Mouse (Mus musculus) neural tube, embryonic 13.5 days (tissue): ENCODE data around the gene Ccdc78. TPM values are rescaled to one million over a fixed set of nuclear protein-coding genes. Genes with fewer than 3 reads are reported as not detected.

ENCODE experiments used
- ATAC-seq: fragments of 200-750 bp; cut with Nextera tagmentation; 2 replicates; pipeline ENCODE4 v1.8.0; 2017; ENCODE audit warnings: low read depth, mild to moderate bottlenecking, moderate TSS enrichment, moderate library complexity
- H3K27ac ChIP-seq: fragments of 300-500 bp; sonication (generic); replicated peaks from 2 replicates; pipeline ENCODE4 v1.5.1; 2015; ENCODE audit warnings: moderate library complexity, mild to moderate bottlenecking, inconsistent platforms
- H3K27me3 ChIP-seq: fragments of 300-500 bp; sonication (generic); 2 replicates; pipeline ENCODE4 v1.6.1; 2015; ENCODE audit warnings: mild to moderate bottlenecking, inconsistent platforms
- H3K36me3 ChIP-seq: fragments of 300-500 bp; sonication (generic); 2 replicates; pipeline ENCODE4 v1.6.1; 2015; ENCODE audit warnings: mild to moderate bottlenecking, inconsistent platforms
- H3K4me1 ChIP-seq: fragments of 300-500 bp; sonication (generic); replicated peaks from 2 replicates; pipeline ENCODE4 v1.6.1; 2015; ENCODE audit warnings: inconsistent platforms
- H3K4me2 ChIP-seq: fragments of 300-500 bp; sonication (generic); 2 replicates; pipeline ENCODE4 v1.6.1; 2015; ENCODE audit warnings: inconsistent platforms, mild to moderate bottlenecking, moderate library complexity
- H3K4me3 ChIP-seq: fragments of 300-500 bp; sonication (generic); 2 replicates; pipeline ENCODE4 v1.5.1; 2015; ENCODE audit warnings: mild to moderate bottlenecking, inconsistent platforms
- H3K9ac ChIP-seq: fragments of 300-500 bp; sonication (generic); 2 replicates; pipeline ENCODE4 v1.6.1; 2015; ENCODE audit warnings: moderate library complexity, mild to moderate bottlenecking, inconsistent platforms
- H3K9me3 ChIP-seq: fragments of 300-500 bp; sonication (generic); 2 replicates; pipeline ENCODE4 v1.6.1; 2016; ENCODE audit warnings: inconsistent platforms
- WGBS: fragments of 180-500 bp; shearing (Covaris S2); methylation state at CpG from one replicate; pipeline ENCODE4 v1.1.7; 2015; 5-methylcytosine and 5-hydroxymethylcytosine counted together
- polyA plus RNA-seq: library from polyadenylated mRNA; unstranded; fragments of >200 nt; fragmentation: Nextera tagmentation; extraction: Ambion mirVana; gene quantifications from 2 replicates; pipeline ENCODE4 v1.2.1, GENCODE M21; 2015

The Ccdc78 gene
- polyA plus RNA-seq, 1 experiment from 2014 or later = 0.39 TPM

- peak overlapping the region; percentile 98 for H3K4me2 ChIP-seq
- no peaks in the 10 kb centered on the region for H3K9me3 ChIP-seq
- WGBS = 62% methylated on average over 21 of the region's 21 CpGs
- H3K27me3 ChIP-seq = no peaks in the 10 kb centered on the region
- no peak for ATAC-seq
- H3K9ac ChIP-seq = peak overlapping the region; percentile 85
- peaks cover 48% of the 10 kb centered on the region for H3K36me3 ChIP-seq
- H3K27ac ChIP-seq = peak overlapping the region; percentile 94
- peak overlapping the region; percentile 76 for H3K4me3 ChIP-seq
- H3K4me1 ChIP-seq = peaks cover 84% of the 10 kb centered on the region
These were observed 45.3 kb downstream of the Ccdc78 start for GRCm38 (mm10) chr17:25831451-25832281.

DNA sequence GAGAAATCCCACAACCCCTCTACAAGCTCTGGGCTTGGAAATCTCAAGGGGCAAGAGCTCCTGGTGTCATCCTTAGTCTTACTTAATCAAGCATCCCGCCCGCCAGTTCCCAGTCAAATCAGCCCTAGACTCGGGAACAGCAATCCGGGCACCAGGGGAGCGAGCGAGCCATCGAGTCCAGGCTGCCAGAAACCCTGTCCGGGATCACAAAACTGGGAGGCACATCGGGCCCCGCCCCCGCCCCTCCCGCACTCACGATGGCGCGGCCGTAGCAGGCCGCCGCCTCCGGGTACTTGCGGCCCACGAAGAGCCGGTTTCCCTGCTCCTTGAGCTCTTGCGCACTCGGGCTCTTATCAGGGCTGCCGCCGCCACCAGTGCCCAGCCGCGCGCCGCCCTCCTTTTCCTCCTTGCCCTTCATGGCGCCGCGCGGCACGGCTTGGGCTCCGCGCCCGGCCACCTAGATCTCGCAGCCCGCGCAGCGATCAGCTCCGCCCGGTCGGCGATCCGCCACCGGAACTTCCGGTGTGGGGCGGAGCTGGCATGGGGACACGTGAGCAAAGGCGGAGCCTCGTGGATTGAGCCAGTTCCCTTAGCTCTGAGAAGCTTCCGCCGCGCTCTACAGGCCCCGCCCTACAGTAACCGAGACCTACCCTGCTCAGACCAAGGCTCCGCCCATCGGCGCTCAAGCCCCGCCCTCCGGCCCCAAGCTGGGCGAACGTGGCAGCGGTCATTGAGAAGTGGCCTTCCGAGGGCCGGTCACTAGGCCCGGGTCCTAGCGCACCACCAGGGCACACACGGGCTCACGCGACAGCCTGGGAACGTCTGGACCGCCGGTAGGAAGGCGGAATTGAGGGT is 46.3 kb downstream of the Ccdc78 start:
- H3K36me3 ChIP-seq = peaks cover 38% of the 10 kb centered on the region

DNA sequence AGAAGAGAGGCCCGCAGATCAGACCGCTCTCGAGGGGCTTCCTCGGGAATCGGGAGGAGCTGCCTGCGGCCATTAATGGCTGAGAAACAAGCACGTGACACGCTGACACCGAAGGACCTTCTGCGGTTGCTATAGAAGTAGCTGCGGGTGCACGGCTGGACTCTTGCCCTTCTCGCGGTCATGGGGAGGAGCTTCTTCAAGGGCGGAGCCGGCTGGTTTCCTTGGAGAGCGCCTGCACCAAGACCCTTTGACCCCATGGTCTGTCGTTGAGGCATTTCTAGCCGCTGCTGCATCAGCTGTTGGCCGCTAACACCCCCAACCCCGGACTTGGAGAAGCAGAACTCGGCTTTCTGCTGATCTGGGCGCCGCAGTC is 46.9 kb downstream of the Ccdc78 start, which contains the start of gene Stub1:
Stub1 (minus strand) TSS at position 114 of the 373 bp plus-strand sequence.
- ATAC-seq = peak; percentile 54
- peak within 1 kb of the TSS; percentile 94 for H3K27ac ChIP-seq
- peaks cover 84% of the 10 kb centered on the region for H3K4me1 ChIP-seq
- peak within 1 kb of the TSS; percentile 98 for H3K4me2 ChIP-seq
- H3K4me3 ChIP-seq = peak within 1 kb of the TSS; percentile 76
- no peaks in the 10 kb centered on the region for H3K27me3 ChIP-seq
- under 1% methylated on average over 24 of the region's 24 CpGs for WGBS
- peaks cover 37% of the 10 kb centered on the region for H3K36me3 ChIP-seq
- H3K9me3 ChIP-seq = no peaks in the 10 kb centered on the region
- H3K9ac ChIP-seq = peak within 1 kb of the TSS; percentile 85

More for the DNA sequence above, 46.3 kb downstream of the Ccdc78 start:
- WGBS = under 1% methylated on average over 77 of the region's 77 CpGs
- Histone ChIP-seq H3K27ac (peak overlapping the region; percentile 94), H3K4me3 (peak overlapping the region; percentile 76), H3K4me1 (peaks cover 84% of the 10 kb centered on the region), H3K9ac (peak overlapping the region; percentile 85), H3K9me3 (no peaks in the 10 kb centered on the region), H3K4me2 (peak overlapping the region; percentile 98), H3K27me3 (no peaks in the 10 kb centered on the region)
- peak; percentile 91 for ATAC-seq

DNA sequence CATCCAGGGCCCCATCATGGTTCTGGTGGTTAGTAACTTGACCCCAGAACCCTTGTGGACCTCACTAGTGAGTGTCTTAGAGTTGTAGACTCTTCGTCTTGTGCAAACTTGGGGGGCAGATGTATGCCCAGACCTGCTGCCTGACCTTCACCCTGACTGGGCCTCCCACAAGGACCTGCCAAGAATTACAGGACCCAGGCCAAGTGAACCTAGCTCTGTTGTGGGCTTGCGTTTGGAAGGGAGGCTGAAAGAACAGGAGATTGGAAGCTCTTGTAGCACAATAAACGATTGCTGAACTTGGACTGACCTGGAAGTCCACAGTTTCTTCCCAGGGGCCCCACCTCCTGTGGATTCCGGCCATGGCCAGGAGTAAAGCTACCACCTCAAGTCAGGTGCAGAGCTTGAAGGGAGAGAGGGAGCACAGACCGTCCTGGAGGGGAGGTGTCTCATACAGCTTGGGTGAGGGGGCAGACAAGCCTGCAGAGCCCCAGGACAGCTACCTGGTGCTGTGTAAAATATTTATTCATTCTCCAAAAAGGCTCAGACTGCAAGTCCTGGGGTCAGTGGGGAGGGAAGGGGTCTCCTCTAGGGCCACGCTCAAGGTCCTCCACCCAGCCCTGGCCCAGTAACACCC is 47.7 kb downstream of the Ccdc78 start:
- Histone ChIP-seq H3K4me2 (peak overlapping the region; percentile 98), H3K4me1 (peaks cover 87% of the 10 kb centered on the region), H3K36me3 (peaks cover 41% of the 10 kb centered on the region), H3K27ac (peak overlapping the region; percentile 94), H3K27me3 (no peaks in the 10 kb centered on the region), H3K4me3 (peak overlapping the region; percentile 76), H3K9me3 (no peaks in the 10 kb centered on the region), H3K9ac (peak overlapping the region; percentile 76)
- WGBS = 55% methylated on average over 6 of the region's 6 CpGs
- ATAC-seq = no peak

DNA sequence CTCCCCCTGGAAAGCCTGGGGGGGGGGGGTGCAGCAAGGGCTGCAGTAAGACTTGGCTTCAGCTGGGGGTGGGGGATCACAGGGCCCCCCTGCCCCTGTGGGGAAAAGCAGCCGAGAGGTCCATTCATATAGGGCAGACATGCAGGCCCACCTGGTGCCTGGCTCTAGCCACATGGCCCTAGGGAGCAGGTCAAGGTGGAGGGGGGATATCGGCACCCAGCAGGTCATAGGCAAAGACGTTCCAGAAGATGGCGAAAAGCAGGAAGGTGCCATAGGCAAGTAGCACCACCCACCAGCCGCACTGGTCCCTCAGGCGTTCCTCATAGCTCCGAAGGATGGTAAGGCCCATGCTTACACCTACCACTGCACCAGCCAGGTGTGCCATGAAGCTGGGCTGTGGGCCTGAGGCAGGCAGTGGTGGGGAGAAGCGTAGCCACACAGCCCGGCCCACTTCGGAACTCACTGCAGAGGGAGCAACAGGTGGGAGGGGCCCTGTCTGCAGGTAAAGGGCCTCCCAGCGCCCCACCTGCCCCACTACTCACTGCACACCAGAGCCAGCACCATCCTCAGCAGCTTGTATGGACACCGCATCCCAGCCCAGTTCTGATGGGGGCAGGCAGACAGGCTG is 48.3 kb downstream of the Ccdc78 start:
- Histone ChIP-seq H3K9ac (peak overlapping the region; percentile 76), H3K4me1 (peaks cover 82% of the 10 kb centered on the region), H3K36me3 (peaks cover 47% of the 10 kb centered on the region), H3K4me2 (peak overlapping the region; percentile 98), H3K27me3 (no peaks in the 10 kb centered on the region), H3K4me3 (peak overlapping the region; percentile 76), H3K9me3 (no peaks in the 10 kb centered on the region), H3K27ac (peak overlapping the region; percentile 94; the same call in 1 of the 2 replicates)
- no peak for ATAC-seq
- WGBS = 92% methylated on average over 12 of the region's 12 CpGs

DNA sequence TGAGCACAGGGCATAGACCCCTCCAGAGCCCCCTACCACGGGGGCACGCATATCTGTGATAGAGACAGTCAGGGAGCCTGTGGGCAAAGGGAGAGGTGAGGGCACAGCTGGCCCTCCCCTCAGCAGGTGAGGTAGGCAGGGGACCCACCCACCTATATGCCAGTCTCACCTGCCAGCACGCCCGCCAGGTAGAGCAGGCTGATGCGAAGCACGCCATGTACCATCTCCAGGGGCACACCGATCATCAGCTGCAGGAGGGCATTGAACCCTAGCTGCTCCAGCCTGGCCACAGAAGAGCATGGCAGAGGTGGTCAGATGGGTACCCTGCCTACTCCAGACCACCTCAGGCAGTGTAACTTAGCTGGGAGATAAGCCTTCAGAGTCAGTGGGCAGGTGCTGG is 48.9 kb downstream of the Ccdc78 start:
- Histone ChIP-seq H3K4me3 (0 out of 2 replicates have a peak overlapping the region, but pooled peaks have one; percentile 76), H3K27ac (no peak overlapping the region), H3K9ac (peak overlapping the region; percentile 76; the same call in 1 of the 2 replicates), H3K27me3 (no peaks in the 10 kb centered on the region), H3K4me1 (peaks cover 76% of the 10 kb centered on the region), H3K9me3 (no peaks in the 10 kb centered on the region), H3K4me2 (peak overlapping the region; percentile 98), H3K36me3 (peaks cover 47% of the 10 kb centered on the region)
- no peak for ATAC-seq
- WGBS = 95% methylated on average over 7 of the region's 7 CpGs

- H3K9ac ChIP-seq = peak overlapping the region; percentile 87
- peaks cover 71% of the 10 kb centered on the region for H3K4me1 ChIP-seq
- ATAC-seq = no peak
- H3K4me3 ChIP-seq = peak overlapping the region; percentile 48; the same call in 1 of the 2 replicates
- no peaks in the 10 kb centered on the region for H3K9me3 ChIP-seq
- no peaks in the 10 kb centered on the region for H3K27me3 ChIP-seq
- peak overlapping the region; percentile 98 for H3K4me2 ChIP-seq
- H3K27ac ChIP-seq = no peak overlapping the region
- WGBS = 94% methylated on average over 16 of the region's 16 CpGs
- peaks cover 47% of the 10 kb centered on the region for H3K36me3 ChIP-seq
These were observed 49.4 kb downstream of the Ccdc78 start for GRCm38 (mm10) chr17:25835816-25836215.

- no peak for ATAC-seq
- Histone ChIP-seq H3K4me3 (peak overlapping the region; percentile 48), H3K4me2 (peak overlapping the region; percentile 98), H3K4me1 (peaks cover 64% of the 10 kb centered on the region), H3K9me3 (no peaks in the 10 kb centered on the region), H3K27me3 (no peaks in the 10 kb centered on the region), H3K27ac (peak overlapping the region; percentile 84), H3K36me3 (peaks cover 47% of the 10 kb centered on the region), H3K9ac (peak overlapping the region; percentile 87)
- WGBS = 21% methylated on average over 23 of the region's 23 CpGs
These were observed 50.2 kb downstream of the Ccdc78 start for GRCm38 (mm10) chr17:25836397-25837075.

DNA sequence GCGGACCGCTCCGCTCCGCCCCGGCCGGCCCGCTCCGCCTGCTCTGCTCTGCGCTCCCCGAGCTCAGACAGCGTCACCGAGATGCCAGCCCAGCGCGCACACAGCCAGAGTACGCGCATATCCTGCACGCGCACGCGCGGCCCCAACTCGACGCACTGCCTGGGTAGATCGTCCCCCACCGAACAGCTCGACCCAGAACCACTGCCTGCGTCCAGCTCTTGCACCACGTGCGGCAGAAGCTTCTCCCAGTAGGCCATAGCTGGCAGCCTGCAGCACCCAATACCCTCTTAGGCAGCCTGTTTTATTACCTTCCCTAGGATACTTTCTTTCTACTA is 50.7 kb downstream of the Ccdc78 start, which contains the start of gene Rhbdl1:
Rhbdl1 (minus strand) TSS at position 220 of the 335 bp plus-strand sequence.
- no peaks in the 10 kb centered on the region for H3K27me3 ChIP-seq
- peaks cover 48% of the 10 kb centered on the region for H3K36me3 ChIP-seq
- peaks cover 59% of the 10 kb centered on the region for H3K4me1 ChIP-seq
- peak within 1 kb of the TSS; percentile 48 for H3K4me3 ChIP-seq
- peak within 1 kb of the TSS; percentile 84 for H3K27ac ChIP-seq
- peak; percentile 12; the same call in 1 of the 2 replicates for ATAC-seq
- no peaks in the 10 kb centered on the region for H3K9me3 ChIP-seq
- peak within 1 kb of the TSS; percentile 87 for H3K9ac ChIP-seq
- WGBS = under 1% methylated on average over 28 of the region's 29 CpGs
- peak within 1 kb of the TSS; percentile 98 for H3K4me2 ChIP-seq

DNA sequence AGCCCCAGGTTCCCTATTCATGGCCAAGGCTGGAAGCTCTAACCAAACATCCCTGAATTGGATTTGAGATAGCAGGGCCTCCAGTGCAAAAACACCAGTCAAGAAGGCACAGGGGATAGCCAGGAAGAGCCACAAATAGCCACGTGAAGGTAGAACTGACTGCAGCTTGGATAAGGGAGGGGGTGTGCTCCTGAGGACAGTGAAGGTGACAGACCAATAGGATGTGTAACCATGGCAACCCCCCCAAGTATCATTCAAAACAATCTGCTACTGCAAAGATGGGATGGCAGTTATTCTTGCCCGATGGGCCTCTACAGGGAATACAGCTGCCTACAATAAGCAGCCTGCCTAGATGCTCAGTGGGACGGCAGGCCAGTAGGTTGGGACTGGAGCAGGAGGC is 51.2 kb downstream of the Ccdc78 start:
- Histone ChIP-seq H3K4me2 (peak overlapping the region; percentile 98), H3K4me3 (peak overlapping the region; percentile 48), H3K4me1 (peaks cover 57% of the 10 kb centered on the region), H3K9me3 (no peaks in the 10 kb centered on the region), H3K9ac (peak overlapping the region; percentile 87), H3K27ac (peak overlapping the region; percentile 84), H3K36me3 (peaks cover 53% of the 10 kb centered on the region), H3K27me3 (no peaks in the 10 kb centered on the region)
- no peak for ATAC-seq
- WGBS = 20% methylated on average over 3 of the region's 3 CpGs

DNA sequence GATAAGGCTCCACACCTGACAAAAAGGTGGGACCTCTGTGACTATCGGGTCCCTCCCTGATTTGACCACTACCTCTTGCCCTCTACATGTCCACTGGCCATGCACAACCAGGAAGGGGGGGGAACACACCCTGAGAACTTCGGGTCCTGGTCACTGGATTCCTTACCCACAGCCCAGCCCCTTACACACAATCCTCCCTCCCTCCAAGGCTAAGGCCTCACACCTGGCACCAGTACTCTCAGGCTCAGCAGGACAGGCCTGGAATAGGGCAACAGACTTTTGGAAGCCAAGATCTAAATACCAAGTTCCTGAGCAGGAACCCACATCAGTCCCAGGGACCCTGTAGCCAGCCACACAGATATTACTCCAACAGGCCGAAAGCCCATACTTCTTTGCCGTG is 52.5 kb downstream of the Ccdc78 start:
- peaks cover 63% of the 10 kb centered on the region for H3K4me1 ChIP-seq
- H3K27me3 ChIP-seq = no peaks in the 10 kb centered on the region
- no peak overlapping the region for H3K27ac ChIP-seq
- 86% methylated on average over 4 of the region's 4 CpGs for WGBS
- no peak overlapping the region; the same call in 1 of the 2 replicates for H3K9ac ChIP-seq
- H3K4me3 ChIP-seq = no peak overlapping the region
- no peaks in the 10 kb centered on the region for H3K9me3 ChIP-seq
- H3K4me2 ChIP-seq = no peak overlapping the region
- ATAC-seq = no peak
- H3K36me3 ChIP-seq = peaks cover 59% of the 10 kb centered on the region
